13 mouse cellular contexts compared by ENCODE assay signal in the genomic region with DNA sequence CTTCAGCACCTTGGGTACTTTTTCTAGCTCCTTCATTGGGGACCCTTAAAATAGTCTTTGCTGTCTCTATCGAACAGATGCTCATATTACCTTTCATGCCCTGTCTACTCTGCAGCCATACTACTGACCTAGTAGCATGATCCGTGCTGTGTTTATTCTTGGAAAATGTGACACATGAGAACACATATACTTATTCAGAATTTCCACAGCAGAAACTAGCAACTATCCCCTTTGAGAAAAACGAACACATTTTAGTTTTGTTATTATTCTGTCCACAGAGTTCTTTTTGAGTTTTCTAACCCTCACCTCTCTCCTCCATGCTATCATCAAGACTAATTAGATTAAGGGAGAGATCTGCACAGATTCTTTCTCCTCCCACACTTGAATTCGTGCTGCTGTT.
"Had no signal": no experiment of that assay in that cellular context is flagged by ENCODE, and none has a peak within 500 bp of the region (broad histone marks: within the 10 kb centered on the region; RNA-seq: fewer than 3 reads in every experiment).

No protein-coding gene starts in this region.

- H3K9ac ChIP-seq: lung, embryonic 14.5 days; midbrain, embryonic 12.5 days; neural tube, embryonic 12.5 days had no signal

- H3K4me3 ChIP-seq: midbrain, embryonic 10.5 days; midbrain, embryonic 12.5 days; neural tube, embryonic 12.5 days had no signal

- H3K4me2 ChIP-seq: lung, embryonic 14.5 days; midbrain, embryonic 12.5 days; neural tube, embryonic 12.5 days had no signal

- H3K27ac ChIP-seq: midbrain, embryonic 10.5 days; midbrain, embryonic 12.5 days; neural tube, embryonic 12.5 days had no signal

- ATAC-seq: midbrain, embryonic 16.5 days had no signal

- DNase-seq: lung, adult 18-20 months; lung, embryonic 14.5 days; lung, postnatal 4 days; midbrain, embryonic 14.5 days; right cerebral cortex, postnatal 14 days; spleen, adult 18-20 months; thymus, adult 18-20 months; thymus, postnatal 14 days; thymus, postnatal 36 days had no signal

- H3K4me1 ChIP-seq: midbrain, embryonic 10.5 days; midbrain, embryonic 12.5 days; neural tube, embryonic 12.5 days had no signal

- H3K9me3 ChIP-seq: midbrain, embryonic 10.5 days; midbrain, embryonic 12.5 days; neural tube, embryonic 12.5 days had no signal

- H3K36me3 ChIP-seq: midbrain, embryonic 10.5 days; midbrain, embryonic 12.5 days; neural tube, embryonic 12.5 days had no signal

- H3K27me3 ChIP-seq: midbrain, embryonic 12.5 days; neural tube, embryonic 12.5 days had no signal
